Mouse (Mus musculus): ENCODE measurements at regions not wholly inside any gene's neighbourhood (a gene's known extent, or its start where the extent isn't known, plus 50 kb on each side); places are given as distances from the start of the nearest gene placed in this dataset.
"Not testable (repeated sequence)": the region's sequence is repeated elsewhere in the genome, so short reads cannot be mapped to it uniquely, and the experiment has no call there.

GRCm38 (mm10) chr9:17742308-17742707, 549.6 kb upstream of the Chordc1 start:
- H3K4me3 ChIP-seq (ENCODE audit: low read depth, low read length) = no peak overlapping the region
- no peak for ATAC-seq (replicated peaks; ENCODE audit: insufficient number of reproducible peaks, low FRiP score, low TSS enrichment, low read depth)

GRCm38 (mm10) chr9:17745238-17745637, 546.7 kb upstream of the Chordc1 start:
- no peak for ATAC-seq (replicated peaks; ENCODE audit: insufficient number of reproducible peaks, low FRiP score, low TSS enrichment, low read depth)
- Histone ChIP-seq H3K4me2 (ENCODE audit: low read depth, low read length) (no peak overlapping the region), H3K9me3 (replicated peaks; ENCODE audit: control insufficient read depth, low read length) (no peaks in the 10 kb centered on the region), H3K27me3 (ENCODE audit: control insufficient read depth, insufficient read depth, low read length) (no peaks in the 10 kb centered on the region), H3K9ac (replicated peaks; ENCODE audit: low read length) (no peak overlapping the region), H3K27ac (replicated peaks; ENCODE audit: low read depth, low read length) (no peak overlapping the region), H3K4me1 (ENCODE audit: control insufficient read depth, insufficient read depth, low read length) (no peaks in the 10 kb centered on the region), H3K36me3 (replicated peaks; ENCODE audit: control insufficient read depth, insufficient read depth, low read depth, low read length) (no peaks in the 10 kb centered on the region), H3K4me3 (ENCODE audit: low read depth, low read length) (no peak overlapping the region)
- DNase-seq (ENCODE audit: low spot score) = no peak

More at GRCm38 (mm10) chr9:17742308-17742707, 549.6 kb upstream of the Chordc1 start:
- no peak overlapping the region for H3K4me2 ChIP-seq (ENCODE audit: low read depth, low read length)
- no peak overlapping the region for H3K9ac ChIP-seq (replicated peaks; ENCODE audit: low read length)
- H3K27me3 ChIP-seq (ENCODE audit: control insufficient read depth, insufficient read depth, low read length) = no peaks in the 10 kb centered on the region
- no peak for DNase-seq (ENCODE audit: low spot score)
- no peaks in the 10 kb centered on the region for H3K9me3 ChIP-seq (replicated peaks; ENCODE audit: control insufficient read depth, low read length)
- no peaks in the 10 kb centered on the region for H3K36me3 ChIP-seq (replicated peaks; ENCODE audit: control insufficient read depth, insufficient read depth, low read depth, low read length)
- H3K4me1 ChIP-seq (ENCODE audit: control insufficient read depth, insufficient read depth, low read length) = no peaks in the 10 kb centered on the region
- no peak overlapping the region for H3K27ac ChIP-seq (replicated peaks; ENCODE audit: low read depth, low read length)
- WGBS = 96% methylated on average over 1 of the region's 1 CpGs

DNA sequence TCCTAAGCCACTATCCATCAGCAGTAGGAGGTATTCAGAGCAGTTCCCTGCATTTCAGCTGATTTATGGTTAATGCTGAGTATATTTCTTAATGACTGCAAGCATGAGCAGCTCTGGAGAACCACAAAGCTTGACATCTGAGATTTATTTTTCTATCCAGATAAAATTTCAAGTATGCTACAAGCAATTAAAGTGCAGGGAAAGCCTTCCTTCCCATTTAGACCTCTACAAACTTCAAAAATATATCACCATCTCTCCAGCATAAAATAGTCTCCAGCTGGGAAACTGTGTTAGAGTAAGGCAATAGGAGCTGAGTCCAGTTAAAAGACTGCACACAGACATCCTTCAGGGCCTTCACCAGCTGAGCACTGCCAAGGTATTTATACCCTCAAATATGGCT, 546.2 kb upstream of the Chordc1 start:
- no peak for ATAC-seq (replicated peaks; ENCODE audit: insufficient number of reproducible peaks, low FRiP score, low TSS enrichment, low read depth)
- Histone ChIP-seq H3K4me3 (ENCODE audit: low read depth, low read length) (no peak overlapping the region), H3K9me3 (replicated peaks; ENCODE audit: control insufficient read depth, low read length) (no peaks in the 10 kb centered on the region), H3K27ac (replicated peaks; ENCODE audit: low read depth, low read length) (no peak overlapping the region), H3K9ac (replicated peaks; ENCODE audit: low read length) (no peak overlapping the region), H3K36me3 (replicated peaks; ENCODE audit: control insufficient read depth, insufficient read depth, low read depth, low read length) (no peaks in the 10 kb centered on the region), H3K4me1 (ENCODE audit: control insufficient read depth, insufficient read depth, low read length) (no peaks in the 10 kb centered on the region), H3K4me2 (ENCODE audit: low read depth, low read length) (no peak overlapping the region), H3K27me3 (ENCODE audit: control insufficient read depth, insufficient read depth, low read length) (no peaks in the 10 kb centered on the region)
- DNase-seq (ENCODE audit: low spot score) = peak; percentile 5

GRCm38 (mm10) chr9:17791835-17792234, 500.1 kb upstream of the Chordc1 start:
- H3K27me3 ChIP-seq (ENCODE audit: control insufficient read depth, insufficient read depth, low read length); H3K36me3 ChIP-seq (replicated peaks; ENCODE audit: control insufficient read depth, insufficient read depth, low read depth, low read length); H3K4me2 ChIP-seq (ENCODE audit: low read depth, low read length); ATAC-seq (replicated peaks; ENCODE audit: insufficient number of reproducible peaks, low FRiP score, low TSS enrichment, low read depth); DNase-seq (ENCODE audit: low spot score); H3K4me3 ChIP-seq (ENCODE audit: low read depth, low read length); H3K9me3 ChIP-seq (replicated peaks; ENCODE audit: control insufficient read depth, low read length); H3K4me1 ChIP-seq (ENCODE audit: control insufficient read depth, insufficient read depth, low read length); H3K27ac ChIP-seq (replicated peaks; ENCODE audit: low read depth, low read length); H3K9ac ChIP-seq (replicated peaks; ENCODE audit: low read length): not testable (repeated sequence)
- WGBS = 60% methylated on average over 2 of the region's 2 CpGs

GRCm38 (mm10) chr9:17816730-17817403, 475.1 kb upstream of the Chordc1 start:
- ATAC-seq (replicated peaks; ENCODE audit: insufficient number of reproducible peaks, low FRiP score, low TSS enrichment, low read depth) (no peak; the same call in 1 of the 2 replicates), DNase-seq (ENCODE audit: low spot score) (peak; percentile 19)
- Histone ChIP-seq H3K9ac (replicated peaks; ENCODE audit: low read length) (no peak overlapping the region), H3K36me3 (replicated peaks; ENCODE audit: control insufficient read depth, insufficient read depth, low read depth, low read length) (no peaks in the 10 kb centered on the region), H3K9me3 (replicated peaks; ENCODE audit: control insufficient read depth, low read length) (no peaks in the 10 kb centered on the region), H3K4me3 (ENCODE audit: low read depth, low read length) (no peak overlapping the region), H3K27ac (replicated peaks; ENCODE audit: low read depth, low read length) (no peak overlapping the region), H3K4me1 (ENCODE audit: control insufficient read depth, insufficient read depth, low read length) (no peaks in the 10 kb centered on the region), H3K4me2 (ENCODE audit: low read depth, low read length) (no peak overlapping the region), H3K27me3 (ENCODE audit: control insufficient read depth, insufficient read depth, low read length) (no peaks in the 10 kb centered on the region)
- WGBS = 9% methylated on average over 3 of the region's 3 CpGs

- no peaks in the 10 kb centered on the region for H3K4me1 ChIP-seq (ENCODE audit: control insufficient read depth, insufficient read depth, low read length)
These were observed 474.6 kb upstream of the Chordc1 start for GRCm38 (mm10) chr9:17817404-17817736.

GRCm38 (mm10) chr9:17865528-17865927, 426.4 kb upstream of the Chordc1 start:
- H3K9ac ChIP-seq (replicated peaks; ENCODE audit: low read length) = no peak overlapping the region
- no peak overlapping the region for H3K4me2 ChIP-seq (ENCODE audit: low read depth, low read length)
- no peak overlapping the region for H3K27ac ChIP-seq (replicated peaks; ENCODE audit: low read depth, low read length)
- no peak for DNase-seq (ENCODE audit: low spot score)
- no peaks in the 10 kb centered on the region for H3K9me3 ChIP-seq (replicated peaks; ENCODE audit: control insufficient read depth, low read length)
- H3K36me3 ChIP-seq (replicated peaks; ENCODE audit: control insufficient read depth, insufficient read depth, low read depth, low read length) = no peaks in the 10 kb centered on the region
- no peaks in the 10 kb centered on the region for H3K27me3 ChIP-seq (ENCODE audit: control insufficient read depth, insufficient read depth, low read length)
- H3K4me3 ChIP-seq (ENCODE audit: low read depth, low read length) = no peak overlapping the region
- ATAC-seq (replicated peaks; ENCODE audit: insufficient number of reproducible peaks, low FRiP score, low TSS enrichment, low read depth) = no peak
- H3K4me1 ChIP-seq (ENCODE audit: control insufficient read depth, insufficient read depth, low read length) = no peaks in the 10 kb centered on the region
- 86% methylated on average over 2 of the region's 2 CpGs for WGBS

More at GRCm38 (mm10) chr9:17817404-17817736, 474.6 kb upstream of the Chordc1 start:
- WGBS = 32% methylated on average over 1 of the region's 1 CpGs
- Histone ChIP-seq H3K9ac (replicated peaks; ENCODE audit: low read length) (no peak overlapping the region), H3K9me3 (replicated peaks; ENCODE audit: control insufficient read depth, low read length) (no peaks in the 10 kb centered on the region), H3K4me2 (ENCODE audit: low read depth, low read length) (no peak overlapping the region), H3K36me3 (replicated peaks; ENCODE audit: control insufficient read depth, insufficient read depth, low read depth, low read length) (no peaks in the 10 kb centered on the region), H3K27ac (replicated peaks; ENCODE audit: low read depth, low read length) (no peak overlapping the region), H3K27me3 (ENCODE audit: control insufficient read depth, insufficient read depth, low read length) (no peaks in the 10 kb centered on the region), H3K4me3 (ENCODE audit: low read depth, low read length) (no peak overlapping the region)
- DNase-seq (ENCODE audit: low spot score) (no peak), ATAC-seq (replicated peaks; ENCODE audit: insufficient number of reproducible peaks, low FRiP score, low TSS enrichment, low read depth) (no peak)

- Histone ChIP-seq H3K9me3 (replicated peaks; ENCODE audit: control insufficient read depth, low read length) (no peaks in the 10 kb centered on the region), H3K27me3 (ENCODE audit: control insufficient read depth, insufficient read depth, low read length) (no peaks in the 10 kb centered on the region), H3K4me2 (ENCODE audit: low read depth, low read length) (no peak overlapping the region), H3K27ac (replicated peaks; ENCODE audit: low read depth, low read length) (no peak overlapping the region), H3K4me3 (ENCODE audit: low read depth, low read length) (no peak overlapping the region), H3K4me1 (ENCODE audit: control insufficient read depth, insufficient read depth, low read length) (no peaks in the 10 kb centered on the region), H3K9ac (replicated peaks; ENCODE audit: low read length) (no peak overlapping the region), H3K36me3 (replicated peaks; ENCODE audit: control insufficient read depth, insufficient read depth, low read depth, low read length) (no peaks in the 10 kb centered on the region)
- 34% methylated on average over 2 of the region's 2 CpGs for WGBS
- ATAC-seq (replicated peaks; ENCODE audit: insufficient number of reproducible peaks, low FRiP score, low TSS enrichment, low read depth) (no peak), DNase-seq (ENCODE audit: low spot score) (no peak)
These were observed 417.1 kb upstream of the Chordc1 start for GRCm38 (mm10) chr9:17874795-17875194.

All from embryonic facial prominence, embryonic 11.5 days (tissue).